Mouse (Mus musculus): ENCODE results near the gene Npff. TPM values are rescaled to one million over a fixed set of nuclear protein-coding genes. Genes with fewer than 3 reads are reported as not detected.

Npff gene
- polyA plus RNA-seq, 1 experiment from 2014 or later, result 2.1 TPM

DNA sequence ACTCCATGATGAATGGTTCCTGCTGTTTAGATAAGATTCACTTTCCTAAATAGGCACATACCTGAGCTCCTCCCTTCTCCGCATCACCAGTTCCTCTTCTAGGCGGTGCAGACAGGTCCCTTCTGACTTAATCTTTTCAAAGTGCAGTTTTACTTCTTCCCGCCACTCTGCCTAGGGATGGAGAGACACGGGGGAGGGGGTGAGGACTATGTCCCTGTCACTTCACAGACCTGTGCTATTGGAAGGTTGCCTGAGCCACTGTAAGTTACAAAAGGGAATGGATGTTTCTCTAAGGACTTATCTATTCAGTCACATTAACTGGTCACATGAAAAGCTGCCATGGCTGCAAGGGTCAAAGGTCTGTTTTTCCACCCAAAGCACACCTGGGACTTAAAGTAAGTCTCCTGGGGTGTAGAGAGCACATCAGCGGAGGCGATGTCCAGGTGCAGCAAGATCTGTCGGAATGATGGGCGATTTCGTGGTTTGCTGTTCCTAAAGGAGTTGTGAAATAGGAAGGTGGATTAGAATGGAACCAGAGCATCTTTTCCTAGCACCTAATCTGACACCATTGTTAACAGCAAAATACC, 22.4 kb downstream of the Npff start:
- Histone ChIP-seq H3K4me2 (ENCODE audit: low read depth, low read length) (no peak overlapping the region), H3K27ac (ENCODE audit: low read length) (no peak overlapping the region), H3K36me3 (ENCODE audit: control insufficient read depth, insufficient read depth) (peaks cover 61% of the 10 kb centered on the region), H3K9me3 (replicated peaks; ENCODE audit: control insufficient read depth, low read length) (no peaks in the 10 kb centered on the region), H3K4me3 (ENCODE audit: low read length) (no peak overlapping the region), H3K4me1 (ENCODE audit: control insufficient read depth, insufficient read depth, low read length) (0 out of 2 replicates have a peak, but pooled peaks cover 4% of the 10 kb centered on the region), H3K27me3 (ENCODE audit: control insufficient read depth, insufficient read depth, low read length) (no peaks in the 10 kb centered on the region), H3K9ac (ENCODE audit: low read length) (no peak overlapping the region)
- WGBS, result 71% methylated on average over 9 of the region's 9 CpGs
- ATAC-seq (replicated peaks; ENCODE audit: extremely low read depth, insufficient read depth, low FRiP score), result no peak

DNA sequence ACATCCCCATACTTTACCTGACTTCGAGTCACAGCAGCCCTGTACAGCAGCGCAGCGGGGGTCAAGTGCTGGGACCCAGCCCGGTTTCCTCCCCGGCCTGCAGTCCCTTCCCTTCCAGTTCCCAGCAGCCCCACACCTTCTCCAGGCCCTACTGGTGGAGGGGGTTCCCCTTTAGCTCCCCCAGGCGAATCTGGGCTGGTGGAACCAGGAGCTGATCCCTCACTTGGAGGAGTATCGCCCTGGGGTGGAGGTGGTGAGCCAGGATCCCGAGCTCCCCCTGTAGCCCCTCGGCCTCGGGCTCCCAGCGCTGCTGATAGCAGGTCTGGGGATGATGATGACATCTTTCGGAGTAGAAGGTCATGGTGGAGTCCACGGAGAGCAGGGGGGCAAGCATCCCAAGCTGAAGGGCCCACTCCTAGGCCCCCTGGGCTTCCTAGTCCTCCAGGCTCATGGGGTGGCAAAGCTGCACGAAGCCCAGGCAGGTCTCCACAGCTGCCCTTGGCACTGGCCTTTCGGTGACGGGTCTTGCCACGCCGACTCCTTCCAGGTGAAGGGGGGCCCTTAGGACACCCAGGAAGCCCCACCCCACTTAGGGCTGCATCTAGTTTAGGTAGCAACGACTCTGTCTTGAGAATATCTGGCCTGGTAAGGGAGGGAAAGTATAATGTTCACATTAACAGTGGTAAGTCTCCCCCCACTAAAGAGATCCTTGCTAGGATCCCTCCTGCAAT, 23.5 kb downstream of the Npff start:
- no peak overlapping the region for H3K4me3 ChIP-seq (ENCODE audit: low read length)
- H3K27me3 ChIP-seq (ENCODE audit: control insufficient read depth, insufficient read depth, low read length), result no peaks in the 10 kb centered on the region
- H3K9me3 ChIP-seq (replicated peaks; ENCODE audit: control insufficient read depth, low read length), result no peaks in the 10 kb centered on the region
- 82% methylated on average over 19 of the region's 19 CpGs for WGBS
- no peak overlapping the region for H3K9ac ChIP-seq (ENCODE audit: low read length)
- 0 out of 2 replicates have a peak, but pooled peaks cover 4% of the 10 kb centered on the region for H3K4me1 ChIP-seq (ENCODE audit: control insufficient read depth, insufficient read depth, low read length)
- ATAC-seq (replicated peaks; ENCODE audit: extremely low read depth, insufficient read depth, low FRiP score), result no peak
- no peak overlapping the region for H3K4me2 ChIP-seq (ENCODE audit: low read depth, low read length)
- H3K27ac ChIP-seq (ENCODE audit: low read length), result no peak overlapping the region
- peaks cover 67% of the 10 kb centered on the region for H3K36me3 ChIP-seq (ENCODE audit: control insufficient read depth, insufficient read depth)

DNA sequence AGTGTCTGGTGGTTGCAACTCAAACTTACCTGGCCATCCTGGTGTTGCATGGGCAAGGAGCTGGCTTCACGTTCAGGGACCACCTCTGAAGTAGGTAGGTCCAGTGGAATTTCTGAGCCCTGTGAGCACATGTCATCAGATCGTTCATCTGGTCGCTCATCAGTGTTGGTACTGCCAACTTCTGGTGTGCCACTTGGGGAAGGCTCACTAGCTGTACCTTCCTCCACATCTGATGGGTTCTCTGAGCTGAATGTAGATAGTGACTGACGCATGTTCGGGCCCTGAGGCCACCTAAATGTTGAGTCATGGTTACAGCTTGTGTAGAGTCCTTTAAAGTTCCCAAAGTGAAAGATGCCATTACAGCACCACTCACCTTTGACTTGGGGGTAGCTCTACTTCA, 24.3 kb downstream of the Npff start:
- H3K36me3 ChIP-seq (ENCODE audit: control insufficient read depth, insufficient read depth), result peaks cover 69% of the 10 kb centered on the region
- no peak overlapping the region for H3K27ac ChIP-seq (ENCODE audit: low read length)
- H3K4me1 ChIP-seq (ENCODE audit: control insufficient read depth, insufficient read depth, low read length), result 0 out of 2 replicates have a peak, but pooled peaks cover under 1% of the 10 kb centered on the region
- no peak for ATAC-seq (replicated peaks; ENCODE audit: extremely low read depth, insufficient read depth, low FRiP score)
- no peaks in the 10 kb centered on the region for H3K27me3 ChIP-seq (ENCODE audit: control insufficient read depth, insufficient read depth, low read length)
- H3K4me3 ChIP-seq (ENCODE audit: low read length), result no peak overlapping the region
- H3K9me3 ChIP-seq (replicated peaks; ENCODE audit: control insufficient read depth, low read length), result no peaks in the 10 kb centered on the region
- no peak overlapping the region for H3K4me2 ChIP-seq (ENCODE audit: low read depth, low read length)
- no peak overlapping the region for H3K9ac ChIP-seq (ENCODE audit: low read length)
- WGBS, result 78% methylated on average over 5 of the region's 5 CpGs

DNA sequence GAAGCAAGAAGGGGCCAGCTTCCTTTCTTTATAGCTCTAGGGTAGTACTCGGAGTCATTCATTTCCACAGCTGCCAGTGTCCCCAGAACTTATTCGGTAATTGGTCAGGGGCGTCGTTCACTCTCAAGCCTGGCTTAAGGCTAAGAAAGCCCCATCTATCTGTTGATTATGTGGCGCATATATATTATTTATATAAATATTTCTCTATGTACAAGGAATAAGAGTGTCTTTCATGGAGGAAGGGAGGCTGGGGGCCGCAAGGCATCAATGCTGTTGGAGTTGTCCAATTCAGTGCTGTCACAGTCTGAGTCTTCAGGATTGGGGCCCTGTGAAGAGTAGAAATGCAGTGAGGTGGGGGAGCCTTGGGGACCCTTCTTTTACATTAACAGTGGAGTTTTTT, 24.9 kb downstream of the Npff start:
- Histone ChIP-seq H3K27me3 (ENCODE audit: control insufficient read depth, insufficient read depth, low read length) (no peaks in the 10 kb centered on the region), H3K36me3 (ENCODE audit: control insufficient read depth, insufficient read depth) (peaks cover 70% of the 10 kb centered on the region), H3K9ac (ENCODE audit: low read length) (no peak overlapping the region), H3K4me2 (ENCODE audit: low read depth, low read length) (no peak overlapping the region), H3K4me3 (ENCODE audit: low read length) (no peak overlapping the region), H3K4me1 (ENCODE audit: control insufficient read depth, insufficient read depth, low read length) (no peaks in the 10 kb centered on the region), H3K27ac (ENCODE audit: low read length) (no peak overlapping the region), H3K9me3 (replicated peaks; ENCODE audit: control insufficient read depth, low read length) (no peaks in the 10 kb centered on the region)
- 86% methylated on average over 6 of the region's 6 CpGs for WGBS
- ATAC-seq (replicated peaks; ENCODE audit: extremely low read depth, insufficient read depth, low FRiP score), result no peak

DNA sequence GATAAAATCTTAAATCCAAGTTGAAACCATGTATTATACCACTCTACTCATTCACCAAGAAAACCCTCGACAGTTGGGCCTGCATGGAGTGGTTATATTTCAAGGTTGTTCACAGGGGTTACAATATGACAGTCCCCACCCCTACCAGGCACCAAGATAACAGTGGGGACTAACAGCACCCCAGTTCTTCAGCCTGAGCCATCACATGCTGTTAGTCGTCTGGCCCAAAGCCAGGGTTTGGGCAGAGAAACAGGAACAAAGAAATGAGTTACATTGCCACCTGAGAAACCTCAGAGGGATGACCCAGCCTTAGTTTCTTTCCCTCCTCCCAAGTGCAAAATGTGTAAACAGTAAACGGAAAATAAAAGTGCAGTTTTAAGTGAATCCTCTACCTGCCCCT, 25.4 kb downstream of the Npff start:
- Histone ChIP-seq H3K4me1 (ENCODE audit: control insufficient read depth, insufficient read depth, low read length) (no peaks in the 10 kb centered on the region), H3K4me3 (ENCODE audit: low read length) (no peak overlapping the region), H3K9ac (ENCODE audit: low read length) (no peak overlapping the region), H3K27ac (ENCODE audit: low read length) (no peak overlapping the region), H3K4me2 (ENCODE audit: low read depth, low read length) (no peak overlapping the region), H3K27me3 (ENCODE audit: control insufficient read depth, insufficient read depth, low read length) (no peaks in the 10 kb centered on the region), H3K9me3 (replicated peaks; ENCODE audit: control insufficient read depth, low read length) (no peaks in the 10 kb centered on the region), H3K36me3 (ENCODE audit: control insufficient read depth, insufficient read depth) (peaks cover 70% of the 10 kb centered on the region)
- ATAC-seq (replicated peaks; ENCODE audit: extremely low read depth, insufficient read depth, low FRiP score), result no peak
- WGBS, result 55% methylated on average over 3 of the region's 3 CpGs

DNA sequence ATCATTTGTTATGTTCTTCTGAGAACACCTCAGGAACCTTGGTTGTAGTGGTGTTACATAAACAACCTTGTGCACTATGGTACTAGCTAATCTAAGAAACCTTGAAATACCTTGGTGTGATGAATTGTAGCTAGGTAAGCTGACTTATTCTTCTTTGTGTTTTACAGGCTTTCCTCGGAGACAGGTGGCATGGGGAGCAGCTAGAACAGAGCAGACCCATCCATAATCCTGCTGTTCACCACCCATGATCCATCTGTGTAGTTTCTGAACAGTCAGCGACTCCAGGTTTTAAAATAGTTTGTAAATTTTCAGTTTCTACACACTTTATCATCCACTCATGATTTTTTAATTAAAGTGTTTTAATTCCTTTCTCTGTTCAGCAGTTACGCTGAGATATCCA, 26.4 kb downstream of the Npff start:
- Histone ChIP-seq H3K36me3 (ENCODE audit: control insufficient read depth, insufficient read depth) (peaks cover 70% of the 10 kb centered on the region), H3K27ac (ENCODE audit: low read length) (no peak overlapping the region), H3K4me1 (ENCODE audit: control insufficient read depth, insufficient read depth, low read length) (no peaks in the 10 kb centered on the region), H3K4me3 (ENCODE audit: low read length) (no peak overlapping the region), H3K9ac (ENCODE audit: low read length) (no peak overlapping the region), H3K27me3 (ENCODE audit: control insufficient read depth, insufficient read depth, low read length) (no peaks in the 10 kb centered on the region), H3K9me3 (replicated peaks; ENCODE audit: control insufficient read depth, low read length) (no peaks in the 10 kb centered on the region), H3K4me2 (ENCODE audit: low read depth, low read length) (no peak overlapping the region)
- WGBS, result 85% methylated on average over 3 of the region's 3 CpGs
- no peak for ATAC-seq (replicated peaks; ENCODE audit: extremely low read depth, insufficient read depth, low FRiP score)

DNA sequence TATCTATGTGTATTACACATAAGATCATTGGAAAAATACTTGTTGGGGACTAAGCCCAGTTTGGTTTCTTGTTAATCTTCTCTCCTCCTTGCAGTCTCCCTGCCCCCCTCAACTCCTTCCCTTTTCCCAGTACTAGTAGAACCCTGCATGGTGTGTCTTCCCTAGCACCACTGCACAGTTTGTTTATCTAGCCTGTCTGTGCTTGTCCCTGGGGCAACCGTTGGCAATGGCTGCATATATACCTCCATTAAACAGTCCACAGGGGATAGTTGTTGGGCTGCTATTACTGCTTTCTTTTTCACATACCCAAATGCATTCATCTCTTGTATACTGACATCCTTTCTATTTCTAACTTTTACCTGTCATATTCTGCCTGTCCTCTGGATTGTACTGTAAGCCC, 37.1 kb downstream of the Npff start:
- Histone ChIP-seq H3K9ac (ENCODE audit: low read length) (no peak overlapping the region), H3K27ac (ENCODE audit: low read length) (no peak overlapping the region), H3K36me3 (ENCODE audit: control insufficient read depth, insufficient read depth) (peaks cover 58% of the 10 kb centered on the region), H3K4me3 (ENCODE audit: low read length) (no peak overlapping the region), H3K4me2 (ENCODE audit: low read depth, low read length) (no peak overlapping the region), H3K9me3 (replicated peaks; ENCODE audit: control insufficient read depth, low read length) (no peaks in the 10 kb centered on the region), H3K4me1 (ENCODE audit: control insufficient read depth, insufficient read depth, low read length) (peaks cover 11% of the 10 kb centered on the region), H3K27me3 (ENCODE audit: control insufficient read depth, insufficient read depth, low read length) (no peaks in the 10 kb centered on the region)
- 61% methylated on average over 1 of the region's 1 CpGs for WGBS
- no peak for ATAC-seq (replicated peaks; ENCODE audit: extremely low read depth, insufficient read depth, low FRiP score)

DNA sequence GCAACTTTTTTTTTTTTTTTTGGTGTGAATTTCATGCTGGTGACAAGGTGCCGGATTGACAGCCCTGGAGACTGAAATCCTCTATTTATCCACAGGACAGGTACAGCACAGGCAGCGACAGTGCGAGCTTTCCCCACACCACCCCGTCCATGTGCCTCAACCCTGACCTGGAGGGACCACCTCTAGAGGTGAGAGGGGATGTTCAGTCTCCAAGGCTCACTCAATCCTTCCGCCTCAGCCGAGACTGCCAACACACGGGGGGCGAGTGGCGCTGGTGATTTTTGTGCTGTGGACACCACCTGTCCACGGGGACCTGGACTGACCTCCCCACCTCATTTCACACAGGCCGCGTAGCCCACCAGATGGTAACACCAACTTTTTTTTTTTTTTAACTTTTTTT, 38.9 kb downstream of the Npff start:
- Histone ChIP-seq H3K27me3 (ENCODE audit: control insufficient read depth, insufficient read depth, low read length) (no peaks in the 10 kb centered on the region), H3K27ac (ENCODE audit: low read length) (no peak overlapping the region), H3K4me1 (ENCODE audit: control insufficient read depth, insufficient read depth, low read length) (peaks cover 11% of the 10 kb centered on the region), H3K9ac (ENCODE audit: low read length) (no peak overlapping the region), H3K4me3 (ENCODE audit: low read length) (no peak overlapping the region), H3K4me2 (ENCODE audit: low read depth, low read length) (no peak overlapping the region), H3K36me3 (ENCODE audit: control insufficient read depth, insufficient read depth) (peaks cover 56% of the 10 kb centered on the region), H3K9me3 (replicated peaks; ENCODE audit: control insufficient read depth, low read length) (no peaks in the 10 kb centered on the region)
- 83% methylated on average over 12 of the region's 12 CpGs for WGBS
- no peak for ATAC-seq (replicated peaks; ENCODE audit: extremely low read depth, insufficient read depth, low FRiP score)

DNA sequence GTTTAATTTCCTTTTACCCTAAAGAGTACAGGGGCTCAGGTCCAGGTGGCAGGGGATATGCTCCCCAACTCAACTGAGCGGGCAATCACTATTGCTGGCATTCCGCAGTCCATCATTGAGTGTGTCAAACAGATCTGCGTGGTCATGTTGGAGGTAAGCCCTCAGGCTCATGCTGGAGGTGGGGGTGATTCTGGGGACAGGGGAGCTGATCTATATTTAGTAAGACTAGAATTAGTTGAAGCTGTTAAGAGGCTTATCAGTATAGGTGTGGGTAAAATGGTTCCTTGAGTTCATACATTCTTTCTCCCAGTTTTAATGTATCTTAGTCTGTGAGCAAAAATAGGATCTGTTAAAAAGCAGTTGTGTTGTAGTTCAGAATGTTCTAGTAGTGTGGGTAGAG, 41.6 kb downstream of the Npff start:
- Histone ChIP-seq H3K4me1 (ENCODE audit: control insufficient read depth, insufficient read depth, low read length) (peaks cover 11% of the 10 kb centered on the region), H3K27ac (ENCODE audit: low read length) (peak overlapping the region; percentile 63), H3K36me3 (ENCODE audit: control insufficient read depth, insufficient read depth) (peaks cover 56% of the 10 kb centered on the region), H3K27me3 (ENCODE audit: control insufficient read depth, insufficient read depth, low read length) (no peaks in the 10 kb centered on the region), H3K9ac (ENCODE audit: low read length) (no peak overlapping the region), H3K4me2 (ENCODE audit: low read depth, low read length) (peak overlapping the region; percentile 28; the same call in 1 of the 2 replicates), H3K4me3 (ENCODE audit: low read length) (peak overlapping the region; percentile 14; the same call in 1 of the 2 replicates), H3K9me3 (replicated peaks; ENCODE audit: control insufficient read depth, low read length) (no peaks in the 10 kb centered on the region)
- WGBS, result 64% methylated on average over 3 of the region's 3 CpGs
- peak; percentile 75 for ATAC-seq (replicated peaks; ENCODE audit: extremely low read depth, insufficient read depth, low FRiP score)
